Mouse (Mus musculus): Measurements from ENCODE around the gene Slc47a2. TPM values are rescaled to one million over a fixed set of nuclear protein-coding genes. Genes with fewer than 3 reads are reported as not detected.

Gene Slc47a2
- total RNA-seq, 2 experiments from 2014 or later, result 0.11 TPM; not detected in 1

Other genes with a start within 250 kb of the Slc47a2 start
- gene Tnfrsf13b, start 216.1 kb downstream of the Slc47a2 start, total RNA-seq (2021), result 1 to 10 TPM in 1 of 2 experiments, under 1 TPM in 1; 0.67 to 1.4 TPM
- gene Usp22, start 167.8 kb downstream of the Slc47a2 start, total RNA-seq (2021), result 100 to 1,000 TPM; 107 to 109 TPM
- not detected for gene Aldh3a1, start 135.3 kb downstream of the Slc47a2 start, total RNA-seq (2021)
- gene Aldh3a2, start 75.4 kb downstream of the Slc47a2 start, total RNA-seq (2021), result 10 to 100 TPM; 63.7 to 70.6 TPM
- gene Slc47a1, start 35.5 kb upstream of the Slc47a2 start, total RNA-seq (2021), result 10 to 100 TPM in 1 of 2 experiments, 1 to 10 TPM in 1; 5.3 to 11.5 TPM
- 1 to 10 TPM; 2.9 to 4.1 TPM for gene Rnf112, start 111.3 kb upstream of the Slc47a2 start, total RNA-seq (2021)
- 10 to 100 TPM; 65.8 to 68.6 TPM for gene Mfap4, start 142.6 kb upstream of the Slc47a2 start, total RNA-seq (2021)
- 10 to 100 TPM; 25.9 to 28.1 TPM for gene Mapk7, start 151.5 kb upstream of the Slc47a2 start, total RNA-seq (2021)
- 10 to 100 TPM; 21.3 to 25.4 TPM for gene B9d1, start 162.3 kb upstream of the Slc47a2 start, total RNA-seq (2021)
- 10 to 100 TPM; 38.5 to 44.2 TPM for gene Epn2, start 236.8 kb upstream of the Slc47a2 start, total RNA-seq (2021)

Data from adrenal gland, postnatal 4 days (tissue).